Mouse (Mus musculus) hindbrain, embryonic 16.5 days (tissue): ENCODE results near the gene Arhgef18. TPM values are rescaled to one million over a fixed set of nuclear protein-coding genes. Genes with fewer than 3 reads are reported as not detected.

Source experiments
- ATAC-seq: fragments of 200-750 bp; cut with Nextera tagmentation; 2 replicates; pipeline ENCODE4 v1.8.0; 2017; ENCODE audit warnings: moderate TSS enrichment, moderate library complexity
- H3K27ac ChIP-seq: fragments of 300-500 bp; sonication (generic); 2 replicates; pipeline ENCODE4 v1.5.1; 2014; ENCODE audit warnings: low read depth, mild to moderate bottlenecking, control low read depth, low read length, moderate library complexity
- H3K27me3 ChIP-seq: fragments of 300-500 bp; sonication (generic); replicated peaks from 2 replicates; pipeline ENCODE4 v1.6.1; 2014; ENCODE audit warnings: low read length; ENCODE audit not compliant: control insufficient read depth, insufficient read depth
- H3K36me3 ChIP-seq: fragments of 300-500 bp; sonication (generic); 2 replicates; pipeline ENCODE4 v1.6.1; 2014; ENCODE audit warnings: mild to moderate bottlenecking, low read length, moderate library complexity, mixed read lengths; ENCODE audit not compliant: control insufficient read depth, insufficient read depth
- H3K4me1 ChIP-seq: fragments of 300-500 bp; sonication (generic); 2 replicates; pipeline ENCODE4 v1.6.1; 2014; ENCODE audit warnings: low read depth, low read length; ENCODE audit not compliant: control insufficient read depth, insufficient read depth
- H3K4me2 ChIP-seq: fragments of 300-500 bp; sonication (generic); 2 replicates; pipeline ENCODE4 v1.6.1; 2014; ENCODE audit warnings: mild to moderate bottlenecking, low read length, control low read depth, moderate library complexity
- H3K4me3 ChIP-seq: fragments of 300-500 bp; sonication (generic); 2 replicates; pipeline ENCODE4 v1.5.1; 2014; ENCODE audit warnings: mild to moderate bottlenecking, low read length, control low read depth, moderate library complexity
- H3K9ac ChIP-seq: fragments of 300-500 bp; sonication (generic); 2 replicates; pipeline ENCODE4 v1.6.1; 2014; ENCODE audit warnings: low read depth, mild to moderate bottlenecking, control low read depth, low read length, moderate library complexity
- H3K9me3 ChIP-seq: fragments of 300-500 bp; sonication (generic); 2 replicates; pipeline ENCODE4 v1.6.1; 2014; ENCODE audit warnings: mild to moderate bottlenecking, low read length, moderate library complexity; ENCODE audit not compliant: control insufficient read depth
- WGBS: fragments of 180-500 bp; shearing (Covaris S2); extraction: QIAGEN DNeasy Blood & Tissue Kit; methylation state at CpG from one replicate; pipeline ENCODE4 v1.1.7; 2014; 5-methylcytosine and 5-hydroxymethylcytosine counted together
- polyA plus RNA-seq: library from polyadenylated mRNA; unstranded; fragments of >200 nt; fragmentation: Nextera tagmentation; extraction: Ambion mirVana; gene quantifications from 2 replicates; pipeline ENCODE4 v1.2.1, GENCODE M21; 2015

Arhgef18 gene
- polyA plus RNA-seq, 1 experiment from 2014 or later = 11.5 TPM

GRCm38 (mm10) chr8:3499751-3500150 lies 106.9 kb downstream of the Arhgef18 start:
- H3K36me3 ChIP-seq = peaks cover 19% of the 10 kb centered on the region
- no peak; the same call in 1 of the 2 replicates for ATAC-seq

GRCm38 (mm10) chr8:3500235-3501090 lies 107.7 kb downstream of the Arhgef18 start, which contains the start of gene Mcoln1:
Gene Mcoln1, plus strand, starts transcription at chr8:3500457.
- Histone ChIP-seq H3K36me3 (peaks cover 18% of the 10 kb centered on the region), H3K9me3 (peaks cover 2% of the 10 kb centered on the region; the same call in 1 of the 2 replicates), H3K4me3 (peak within 1 kb of the TSS; percentile 91), H3K27me3 (no peaks in the 10 kb centered on the region), H3K9ac (peak within 1 kb of the TSS; percentile 89), H3K4me1 (peaks cover 19% of the 10 kb centered on the region), H3K27ac (peak within 1 kb of the TSS; percentile 90), H3K4me2 (peak within 1 kb of the TSS; percentile 90)
- ATAC-seq = peak; percentile 91
- 0% methylated on average over 69 of the region's 70 CpGs for WGBS

More at GRCm38 (mm10) chr8:3499751-3500150, 106.9 kb downstream of the Arhgef18 start:
- H3K4me2 ChIP-seq = peak overlapping the region; percentile 90
- peak overlapping the region; percentile 91 for H3K4me3 ChIP-seq
- peaks cover 19% of the 10 kb centered on the region for H3K4me1 ChIP-seq
- H3K9me3 ChIP-seq = peaks cover 2% of the 10 kb centered on the region; the same call in 1 of the 2 replicates
- peak overlapping the region; percentile 89 for H3K9ac ChIP-seq
- WGBS = 8% methylated on average over 8 of the region's 8 CpGs
- H3K27me3 ChIP-seq = no peaks in the 10 kb centered on the region
- peak overlapping the region; percentile 90 for H3K27ac ChIP-seq

- Histone ChIP-seq H3K9me3 (no peaks in the 10 kb centered on the region), H3K4me3 (no peak overlapping the region), H3K27me3 (no peaks in the 10 kb centered on the region), H3K4me1 (peaks cover 19% of the 10 kb centered on the region), H3K4me2 (no peak overlapping the region), H3K36me3 (peaks cover 7% of the 10 kb centered on the region), H3K9ac (no peak overlapping the region), H3K27ac (no peak overlapping the region)
- WGBS = 81% methylated on average over 4 of the region's 4 CpGs
- ATAC-seq = no peak
Measured at GRCm38 (mm10) chr8:3502217-3502616, 109.4 kb downstream of the Arhgef18 start.

Other genes with a start within 250 kb of the Arhgef18 start
- gene Insr, start 113.4 kb upstream of the Arhgef18 start, polyA plus RNA-seq = 51.2 and 53.4 TPM in 2 replicates
- not detected in 2 replicates for gene A430078G23Rik, start 39.6 kb upstream of the Arhgef18 start, polyA plus RNA-seq
- gene Pex11g, start 74.7 kb downstream of the Arhgef18 start, polyA plus RNA-seq = 4.2 and 4.3 TPM in 2 replicates
- gene Tex45, start 77.9 kb downstream of the Arhgef18 start, polyA plus RNA-seq = 0.39 and 0.60 TPM in 2 replicates
- 55.3 and 65.3 TPM in 2 replicates for gene Zfp358, start 100.1 kb downstream of the Arhgef18 start, polyA plus RNA-seq
- 113 and 119 TPM in 2 replicates for gene Mcoln1, start 107.5 kb downstream of the Arhgef18 start, polyA plus RNA-seq
- gene Pnpla6, start 122.4 kb downstream of the Arhgef18 start, polyA plus RNA-seq = 43.1 and 52.0 TPM in 2 replicates
- 0.36 and 0.39 TPM in 2 replicates for gene C330021F23Rik, start 175.0 kb downstream of the Arhgef18 start, polyA plus RNA-seq
- 42.3 and 47.8 TPM in 2 replicates for gene Camsap3, start 194.3 kb downstream of the Arhgef18 start, polyA plus RNA-seq
- gene Xab2, start 228.3 kb downstream of the Arhgef18 start, polyA plus RNA-seq = 46.7 and 51.4 TPM in 2 replicates
- 65.3 and 73.2 TPM in 2 replicates for gene Pet100, start 228.5 kb downstream of the Arhgef18 start, polyA plus RNA-seq
- 24.9 and 30.6 TPM in 2 replicates for gene Pcp2, start 232.5 kb downstream of the Arhgef18 start, polyA plus RNA-seq
- gene Stxbp2, start 237.9 kb downstream of the Arhgef18 start, polyA plus RNA-seq = 39.3 and 42.5 TPM in 2 replicates